Mouse (Mus musculus) C2C12 (cell line): ENCODE results near the gene Camta1.

Source experiments
- CEBPB ChIP-seq: IDR thresholded peaks from one replicate; pipeline ENCODE4 v1.6.1; 2011; ENCODE audit warnings: low read depth, mild to moderate bottlenecking, control low read depth, moderate library complexity
- CTCF ChIP-seq: IDR thresholded peaks from one replicate; pipeline ENCODE4 v1.5.1; 2011; ENCODE audit not compliant: control insufficient read depth, insufficient read depth, insufficient read length
- MAX ChIP-seq: IDR thresholded peaks from one replicate; pipeline ENCODE4 v1.6.1; 2011; ENCODE audit warnings: mild to moderate bottlenecking, control low read depth
- MYOD1 ChIP-seq: IDR thresholded peaks from one replicate; pipeline ENCODE4 v1.6.1; 2011; ENCODE audit warnings: low read depth; ENCODE audit not compliant: control insufficient read depth, insufficient read length
- MYOG ChIP-seq: IDR thresholded peaks from one replicate; pipeline ENCODE4 v1.6.1; 2011; ENCODE audit not compliant: control insufficient read depth, insufficient read length; ENCODE audit errors: extremely low read depth
- USF1 ChIP-seq: IDR thresholded peaks from one replicate; pipeline ENCODE4 v1.6.1; 2011; ENCODE audit warnings: low read depth, mild to moderate bottlenecking, control low read depth, moderate library complexity

DNA sequence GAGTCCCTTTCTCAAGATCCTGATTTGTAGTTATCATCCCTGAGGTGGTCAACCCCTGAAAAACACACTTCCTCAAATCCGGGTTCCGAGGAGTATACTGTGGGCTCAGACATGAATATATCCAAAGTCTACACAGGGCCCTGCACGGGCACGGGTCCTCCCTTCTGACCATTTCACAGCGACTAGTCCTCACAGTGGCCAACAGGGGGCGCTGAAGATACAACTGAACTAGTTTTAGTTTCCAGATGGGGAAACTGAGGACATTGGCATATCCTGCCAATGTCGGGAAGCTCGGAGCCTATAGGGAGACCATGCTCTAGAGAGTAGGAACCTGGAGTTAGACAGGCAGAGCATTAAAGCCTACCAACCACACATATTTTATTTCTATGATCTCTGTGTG lies 530.7 kb downstream of the Camta1 start:
- no peak for TF ChIP-seq CTCF
- TF ChIP-seq USF1: no peak
- TF ChIP-seq CEBPB: no peak
- TF ChIP-seq MYOD1: no peak
- TF ChIP-seq MAX: no peak
- no peak for TF ChIP-seq MYOG
